Mouse (Mus musculus) liver, postnatal 0 days (tissue): ENCODE measurements around the gene Nodal. TPM values are rescaled to one million over a fixed set of nuclear protein-coding genes. Genes with fewer than 3 reads are reported as not detected.

Experiments
- ATAC-seq: fragments of 200-750 bp; cut with Nextera tagmentation; 2 replicates; pipeline ENCODE4 v1.8.0; 2017; ENCODE audit warnings: mild to moderate bottlenecking, moderate library complexity
- DNase-seq: peaks from one replicate; pipeline ENCODE4 v3.0.0-alpha.2; 2016
- H3K27ac ChIP-seq: fragments of 300-500 bp; sonication (generic); 2 replicates; pipeline ENCODE4 v1.5.1; 2014; ENCODE audit warnings: antibody characterized with exemption, moderate library complexity, mild to moderate bottlenecking, low read depth
- H3K27me3 ChIP-seq: fragments of 300-500 bp; sonication (generic); 2 replicates; pipeline ENCODE4 v1.6.1; 2014; ENCODE audit warnings: low read length, control low read depth, mixed read lengths; ENCODE audit not compliant: insufficient read depth
- H3K36me3 ChIP-seq: fragments of 300-500 bp; sonication (generic); replicated peaks from 2 replicates; pipeline ENCODE4 v1.6.1; 2014; ENCODE audit warnings: mild to moderate bottlenecking, control low read depth, low read length, moderate library complexity, mixed read lengths; ENCODE audit not compliant: insufficient read depth
- H3K4me1 ChIP-seq: fragments of 300-500 bp; sonication (generic); 2 replicates; pipeline ENCODE4 v1.6.1; 2014; ENCODE audit warnings: antibody characterized with exemption, mild to moderate bottlenecking, control low read depth; ENCODE audit not compliant: insufficient read depth
- H3K4me2 ChIP-seq: fragments of 300-500 bp; sonication (generic); 2 replicates; pipeline ENCODE4 v1.6.1; 2014; ENCODE audit warnings: low read depth, mild to moderate bottlenecking, low read length, moderate library complexity, mixed read lengths
- H3K4me3 ChIP-seq: fragments of 300-500 bp; sonication (generic); 2 replicates; pipeline ENCODE4 v1.5.1; 2014; ENCODE audit warnings: low read depth, low read length
- H3K9ac ChIP-seq: fragments of 300-500 bp; sonication (generic); replicated peaks from 2 replicates; pipeline ENCODE4 v1.6.1; 2014; ENCODE audit warnings: mild to moderate bottlenecking, moderate library complexity
- H3K9me3 ChIP-seq: fragments of 300-500 bp; sonication (generic); 2 replicates; pipeline ENCODE4 v1.6.1; 2016; ENCODE audit warnings: mild to moderate bottlenecking, control low read depth, low read length, mixed read lengths
- CTCF ChIP-seq: sonication (generic); IDR thresholded peaks from 2 replicates; pipeline ENCODE4 v1.5.1; 2016; ENCODE audit warnings: antibody characterized with exemption, low read depth
- EP300 ChIP-seq: IDR thresholded peaks from 2 replicates; pipeline ENCODE4 v1.6.1; 2016; ENCODE audit warnings: antibody characterized with exemption, low read depth, mild to moderate bottlenecking
- WGBS: fragments of 180-500 bp; shearing (Covaris S2); extraction: QIAGEN DNeasy Blood & Tissue Kit; methylation state at CpG from one replicate; pipeline ENCODE4 v1.1.7; 2014; ENCODE audit not compliant: insufficient replicate concordance; 5-methylcytosine and 5-hydroxymethylcytosine counted together
- polyA plus RNA-seq: library from polyadenylated mRNA; unstranded; fragments of >200 nt; fragmentation: Nextera tagmentation; extraction: Ambion mirVana; gene quantifications from 2 replicates; pipeline ENCODE4 v1.2.1, GENCODE M21; 2015

Gene Nodal
- polyA plus RNA-seq, 1 experiment from 2014 or later: 0.19 TPM

GRCm38 (mm10) chr10:61457182-61457581 is 39.4 kb downstream of the Nodal start:
- Histone ChIP-seq H3K27ac (0 out of 2 replicates have a peak overlapping the region, but pooled peaks have one; percentile 4), H3K9me3 (no peaks in the 10 kb centered on the region), H3K4me2 (no peak overlapping the region), H3K4me3 (no peak overlapping the region), H3K36me3 (no peaks in the 10 kb centered on the region), H3K9ac (no peak overlapping the region), H3K27me3 (no peaks in the 10 kb centered on the region), H3K4me1 (no peaks in the 10 kb centered on the region; the same call in 1 of the 2 replicates)
- 61% methylated on average over 3 of the region's 3 CpGs for WGBS
- no peak for DNase-seq
- no peak for ATAC-seq
- TF ChIP-seq CTCF: no peak
- TF ChIP-seq EP300: no peak

DNA sequence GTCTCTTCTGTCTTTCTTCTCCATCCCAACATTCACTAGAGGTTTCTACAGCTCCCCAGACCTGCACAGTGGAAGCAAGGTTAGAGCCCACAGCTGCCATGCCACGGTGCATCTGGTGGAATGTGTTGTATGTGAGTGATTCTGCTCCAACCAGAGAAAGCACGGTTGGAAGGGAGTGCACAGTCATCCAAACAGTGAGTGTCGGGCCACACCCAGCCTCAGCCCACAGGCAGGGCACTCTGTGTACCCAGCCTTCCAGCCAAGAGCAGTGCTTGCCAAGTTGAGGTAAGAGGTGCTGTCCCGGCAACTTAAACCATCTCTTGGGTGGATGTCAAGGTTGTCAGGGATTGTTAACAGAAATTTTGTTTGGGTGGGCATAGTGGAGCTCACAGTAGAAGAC is 47.2 kb downstream of the Nodal start:
- Histone ChIP-seq H3K27ac (peak overlapping the region; percentile 55; the same call in 1 of the 2 replicates), H3K4me3 (no peak overlapping the region), H3K9ac (no peak overlapping the region), H3K4me1 (peaks cover 20% of the 10 kb centered on the region), H3K9me3 (no peaks in the 10 kb centered on the region), H3K4me2 (no peak overlapping the region), H3K36me3 (no peaks in the 10 kb centered on the region), H3K27me3 (no peaks in the 10 kb centered on the region)
- peak; percentile 67 for DNase-seq
- ATAC-seq: peak; percentile 84
- TF ChIP-seq EP300: peak; percentile 74
- TF ChIP-seq CTCF: no peak
- WGBS: 38% methylated on average over 4 of the region's 4 CpGs

DNA sequence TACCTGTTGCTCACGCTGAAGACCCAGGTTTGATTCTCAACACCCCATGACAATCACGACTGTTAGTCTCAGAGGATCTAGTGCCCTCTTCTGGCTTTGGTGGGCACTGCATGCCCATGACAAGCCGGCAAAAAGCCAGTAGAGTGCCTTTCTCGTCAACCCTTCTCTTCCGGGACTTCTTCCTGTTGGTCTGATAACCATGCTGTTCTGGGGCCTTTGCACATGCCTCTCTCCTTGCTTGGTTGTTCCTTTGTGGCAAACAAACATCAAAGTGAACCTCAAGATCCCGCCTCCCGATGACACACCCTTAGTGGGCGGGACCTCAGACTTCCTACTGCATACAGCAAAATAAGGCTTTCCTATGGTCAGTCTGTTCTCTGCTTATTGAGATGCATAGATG is 48.5 kb downstream of the Nodal start:
- Histone ChIP-seq H3K4me3 (no peak overlapping the region), H3K27me3 (no peaks in the 10 kb centered on the region), H3K27ac (peak overlapping the region; percentile 25; the same call in 1 of the 2 replicates), H3K4me1 (peaks cover 20% of the 10 kb centered on the region), H3K4me2 (no peak overlapping the region), H3K9me3 (no peaks in the 10 kb centered on the region), H3K9ac (no peak overlapping the region), H3K36me3 (no peaks in the 10 kb centered on the region)
- 65% methylated on average over 8 of the region's 8 CpGs for WGBS
- peak; percentile 61 for DNase-seq
- no peak for TF ChIP-seq EP300
- peak; percentile 72 for TF ChIP-seq CTCF
- ATAC-seq: peak; percentile 29; the same call in 1 of the 2 replicates

DNA sequence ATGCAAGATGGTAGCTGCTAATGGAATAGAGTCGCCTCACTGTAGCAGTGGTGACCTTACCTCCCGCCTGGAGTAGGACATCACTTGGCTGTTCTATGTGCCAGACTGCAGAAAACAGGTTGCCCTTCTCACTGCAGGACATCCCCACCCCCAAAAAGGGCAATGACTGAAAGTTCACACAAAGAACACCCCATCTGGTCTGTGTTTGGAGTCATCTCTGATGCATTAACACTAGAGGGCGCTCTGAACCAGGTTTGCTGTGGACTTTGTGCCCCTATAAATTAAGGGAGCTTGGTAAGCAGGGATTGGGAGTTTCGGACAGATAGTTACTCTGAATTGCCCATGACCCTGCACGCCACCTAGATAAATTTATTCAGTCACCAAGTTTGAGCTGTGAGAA is 49.1 kb downstream of the Nodal start:
- 26% methylated on average over 5 of the region's 5 CpGs for WGBS
- peak; percentile 88 for ATAC-seq

DNA sequence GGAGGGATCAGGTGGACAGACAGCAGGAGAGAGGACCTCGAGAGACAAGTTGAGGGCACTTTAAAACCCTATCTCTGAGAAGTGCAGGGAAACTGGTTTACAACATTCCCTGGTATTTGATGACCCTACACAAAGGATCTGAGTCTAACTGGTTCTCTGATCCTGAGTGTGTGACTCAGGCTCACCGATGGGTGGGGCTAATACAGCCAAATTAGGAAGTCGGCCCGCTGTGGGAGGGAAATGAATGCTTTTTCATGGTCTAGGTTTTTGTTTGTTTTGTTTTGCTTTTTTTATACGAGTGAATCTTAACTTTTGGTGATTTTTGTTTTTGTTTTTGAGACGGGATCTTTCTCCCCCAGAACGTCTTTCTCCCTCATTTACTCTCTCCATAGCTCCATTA is 51.1 kb downstream of the Nodal start:
- no peaks in the 10 kb centered on the region for H3K36me3 ChIP-seq
- no peak overlapping the region for H3K27ac ChIP-seq
- H3K27me3 ChIP-seq: no peaks in the 10 kb centered on the region
- DNase-seq: no peak
- no peak overlapping the region for H3K4me2 ChIP-seq
- no peak overlapping the region for H3K4me3 ChIP-seq
- H3K9me3 ChIP-seq: no peaks in the 10 kb centered on the region
- 50% methylated on average over 7 of the region's 7 CpGs for WGBS
- TF ChIP-seq CTCF (peak; percentile 17; the same call in 1 of the 2 replicates), EP300 (no peak)
- no peak overlapping the region for H3K9ac ChIP-seq
- H3K4me1 ChIP-seq: peaks cover 20% of the 10 kb centered on the region
- ATAC-seq: no peak

More for the DNA sequence above, 49.1 kb downstream of the Nodal start:
- no peaks in the 10 kb centered on the region for H3K9me3 ChIP-seq
- TF ChIP-seq EP300 (peak; percentile 37; the same call in 1 of the 2 replicates), CTCF (peak; percentile 92)
- no peak overlapping the region for H3K4me3 ChIP-seq
- no peak overlapping the region for H3K4me2 ChIP-seq
- H3K9ac ChIP-seq: no peak overlapping the region
- H3K36me3 ChIP-seq: no peaks in the 10 kb centered on the region
- no peaks in the 10 kb centered on the region for H3K27me3 ChIP-seq
- DNase-seq: peak; percentile 64
- H3K4me1 ChIP-seq: peaks cover 20% of the 10 kb centered on the region
- H3K27ac ChIP-seq: peak overlapping the region; percentile 25; the same call in 1 of the 2 replicates

DNA sequence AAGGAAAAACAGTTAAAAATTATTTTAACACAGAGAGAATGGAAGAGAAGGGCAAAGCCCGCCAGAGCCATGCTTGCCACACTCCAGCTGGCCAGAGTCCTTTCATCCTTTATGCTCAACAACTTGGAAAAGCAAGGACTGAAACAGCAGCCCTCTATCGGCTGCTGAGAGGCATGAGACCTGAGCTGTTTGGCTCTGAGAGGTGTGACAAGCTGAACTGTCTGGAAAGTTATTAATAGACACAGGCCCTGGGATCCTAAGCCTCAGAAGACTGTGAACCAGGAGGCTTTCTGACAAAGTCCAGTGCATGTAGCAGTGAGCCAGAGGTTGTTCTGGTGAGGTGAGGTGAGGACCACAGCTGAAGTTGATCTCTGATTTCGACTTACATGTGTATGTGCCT is 55.9 kb downstream of the Nodal start:
- DNase-seq (no peak), ATAC-seq (no peak)
- no peaks in the 10 kb centered on the region for H3K27me3 ChIP-seq
- WGBS: 74% methylated on average over 3 of the region's 3 CpGs
- H3K9ac ChIP-seq: no peak overlapping the region
- no peaks in the 10 kb centered on the region for H3K9me3 ChIP-seq
- no peak overlapping the region for H3K4me2 ChIP-seq
- no peaks in the 10 kb centered on the region for H3K36me3 ChIP-seq
- no peak overlapping the region for H3K27ac ChIP-seq
- no peak overlapping the region for H3K4me3 ChIP-seq
- no peak for TF ChIP-seq EP300
- no peak for TF ChIP-seq CTCF
- peaks cover 12% of the 10 kb centered on the region for H3K4me1 ChIP-seq

DNA sequence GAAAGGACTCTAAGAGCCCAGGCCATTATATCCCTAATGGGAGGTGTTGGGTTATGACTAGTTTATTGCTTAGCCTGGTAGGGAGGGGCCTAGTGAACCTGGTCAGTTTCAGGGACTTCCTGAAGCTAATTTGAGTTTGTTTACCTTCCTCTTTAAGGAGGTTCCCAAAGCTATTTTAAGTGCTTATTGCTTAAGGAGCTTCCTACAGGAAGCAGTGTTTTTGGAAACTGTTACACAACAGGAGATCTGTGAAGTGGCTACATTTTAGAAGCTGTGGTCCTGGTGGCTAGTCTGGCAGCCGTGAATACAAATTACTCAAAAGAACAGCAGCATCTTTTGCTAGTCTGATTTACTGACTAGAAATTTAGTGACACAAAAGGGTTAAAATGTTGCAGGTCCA is 56.6 kb downstream of the Nodal start:
- 36% methylated on average over 1 of the region's 1 CpGs for WGBS

More for the DNA sequence above, 56.6 kb downstream of the Nodal start:
- TF ChIP-seq CTCF: no peak
- no peak for TF ChIP-seq EP300
- no peak overlapping the region for H3K4me2 ChIP-seq
- H3K27ac ChIP-seq: no peak overlapping the region
- peaks cover 12% of the 10 kb centered on the region for H3K4me1 ChIP-seq
- no peaks in the 10 kb centered on the region for H3K9me3 ChIP-seq
- ATAC-seq (no peak), DNase-seq (no peak)
- no peaks in the 10 kb centered on the region for H3K27me3 ChIP-seq
- H3K4me3 ChIP-seq: no peak overlapping the region
- H3K36me3 ChIP-seq: no peaks in the 10 kb centered on the region
- no peak overlapping the region for H3K9ac ChIP-seq

Other genes with a start within 250 kb of the Nodal start
- gene Tbata, start 246.0 kb upstream of the Nodal start, polyA plus RNA-seq: not detected in 2 replicates
- gene Adamts14, start 144.5 kb upstream of the Nodal start, polyA plus RNA-seq: 0.39 and 0.46 TPM in 2 replicates
- 0.13 and 0.21 TPM in 2 replicates for gene Prf1, start 120.1 kb upstream of the Nodal start, polyA plus RNA-seq
- 3.7 and 3.8 TPM in 2 replicates for gene Pald1, start 34.4 kb upstream of the Nodal start, polyA plus RNA-seq
- gene Eif4ebp2, start 34.7 kb downstream of the Nodal start, polyA plus RNA-seq: 43.6 and 46.4 TPM in 2 replicates
- 3.0 TPM in 2 replicates for gene Lrrc20, start 57.8 kb downstream of the Nodal start, polyA plus RNA-seq
- gene Npffr1, start 177.5 kb downstream of the Nodal start, polyA plus RNA-seq: not detected in 2 replicates
- 161 and 191 TPM in 2 replicates for gene Ppa1, start 230.6 kb downstream of the Nodal start, polyA plus RNA-seq